Mouse (Mus musculus) gastrocnemius, postnatal 25 days (tissue): ENCODE measurements around the gene Cga. TPM values are rescaled to one million over a fixed set of nuclear protein-coding genes. Genes with fewer than 3 reads are reported as not detected.

ENCODE experiments used
- DNase-seq: peaks from one replicate; pipeline ENCODE4 v3.0.0; 2022
- long read RNA-seq, 2 experiments: library from polyadenylated mRNA; stranded (forward); transcript quantifications; one replicate each; pipeline ENCODE4 v2.0.0; 2021
- total RNA-seq, 2 experiments: library from RNA; stranded (reverse); gene quantifications; 1 replicate in 1 of 2; 2 replicates in 1 of 2; pipeline ENCODE4 v1.2.3; 2021

Cga gene
- not detected for total RNA-seq
- long read RNA-seq, experiment 1, result 0 reads
- long read RNA-seq, experiment 2, result 0 reads

DNA sequence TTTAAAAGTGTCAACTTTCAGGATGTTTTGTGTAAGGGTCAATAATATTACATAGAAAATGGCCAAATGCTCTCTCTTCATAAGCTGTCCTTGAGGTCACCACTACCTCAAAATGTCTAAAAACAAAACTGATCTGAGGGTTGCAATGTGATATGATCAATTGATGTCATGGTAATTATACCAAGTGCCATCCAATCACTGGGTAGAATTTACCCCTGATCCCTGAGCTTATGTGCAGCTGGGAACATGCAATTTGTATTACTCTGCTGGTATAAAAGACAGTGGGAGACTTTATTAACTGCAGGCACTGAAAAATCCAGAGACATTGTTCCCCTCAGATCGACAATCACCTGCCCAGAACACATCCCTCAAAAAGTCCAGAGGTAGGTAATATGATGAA is at the start of gene Cga:
Cga (plus strand) TSS at position 301 of the 400 bp plus-strand sequence.
- no peak for DNase-seq

DNA sequence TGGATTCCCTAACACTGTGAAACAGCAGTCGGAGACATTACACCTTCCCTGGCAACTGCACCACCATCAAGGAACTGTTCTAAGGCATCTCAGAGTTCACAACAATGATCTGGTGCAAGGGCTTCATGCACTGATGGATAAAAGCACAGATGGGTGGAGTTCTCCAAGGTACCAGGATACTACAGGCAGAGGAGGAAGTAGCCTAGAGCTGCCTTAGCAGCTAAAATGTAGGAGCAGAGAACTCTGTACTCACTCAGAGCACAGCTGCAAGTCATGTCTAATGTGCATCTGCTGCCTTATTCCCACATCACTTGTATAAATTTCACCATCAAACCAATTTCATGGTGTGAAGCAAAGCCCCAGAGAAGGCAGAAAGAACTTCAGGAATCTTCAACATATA is 49.7 kb upstream of the Cga start:
- no peak for DNase-seq

DNA sequence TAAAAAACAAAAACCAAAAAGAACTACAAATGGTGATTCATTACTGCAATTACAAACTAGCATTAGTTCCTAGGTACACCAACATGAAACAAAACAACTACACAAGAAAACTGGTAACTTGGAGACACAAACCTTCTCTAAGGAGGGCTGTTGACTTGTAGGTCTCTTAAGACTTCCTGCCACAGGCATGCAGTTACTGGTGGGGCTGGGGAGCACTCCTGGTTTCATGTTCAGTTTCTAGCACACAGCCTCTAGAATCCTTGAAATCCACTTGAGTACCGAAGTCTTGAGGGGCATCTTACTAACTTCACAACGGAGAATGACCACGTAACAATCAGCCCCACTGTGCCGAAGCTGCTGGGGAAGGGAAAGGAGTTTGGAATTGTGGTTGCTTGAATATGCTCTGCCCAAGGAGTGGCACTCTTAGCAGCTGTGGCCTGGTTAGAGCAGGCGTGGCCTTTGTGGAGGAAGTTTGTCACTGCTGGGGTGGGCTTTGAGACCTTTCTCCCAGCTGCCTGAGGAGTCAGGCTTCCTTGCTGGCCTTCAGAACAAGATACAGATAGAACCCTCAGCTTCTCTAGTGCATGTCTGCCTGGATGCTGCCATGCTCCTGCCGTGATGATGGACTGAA is 45.8 kb upstream of the Cga start:
- DNase-seq, result no peak

DNA sequence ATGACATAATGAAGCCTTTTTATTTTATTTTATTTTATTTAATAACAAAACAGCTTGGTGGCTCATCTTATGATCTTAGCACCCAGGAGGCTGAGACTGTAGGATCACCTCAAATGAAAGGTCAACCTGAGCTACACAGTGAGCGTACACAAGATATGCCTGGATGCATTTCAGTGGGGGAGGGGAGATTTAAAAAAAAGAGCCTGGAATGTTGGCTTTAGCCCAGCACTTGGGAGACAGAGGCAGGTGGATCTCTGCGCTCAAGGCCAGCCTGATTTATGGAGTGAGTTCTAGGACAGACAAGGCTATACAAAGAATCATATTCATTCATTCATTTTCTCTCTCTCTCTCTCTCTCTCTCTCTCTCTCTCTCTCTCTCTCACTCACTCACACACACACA is 43.4 kb upstream of the Cga start:
- no peak for DNase-seq

DNA sequence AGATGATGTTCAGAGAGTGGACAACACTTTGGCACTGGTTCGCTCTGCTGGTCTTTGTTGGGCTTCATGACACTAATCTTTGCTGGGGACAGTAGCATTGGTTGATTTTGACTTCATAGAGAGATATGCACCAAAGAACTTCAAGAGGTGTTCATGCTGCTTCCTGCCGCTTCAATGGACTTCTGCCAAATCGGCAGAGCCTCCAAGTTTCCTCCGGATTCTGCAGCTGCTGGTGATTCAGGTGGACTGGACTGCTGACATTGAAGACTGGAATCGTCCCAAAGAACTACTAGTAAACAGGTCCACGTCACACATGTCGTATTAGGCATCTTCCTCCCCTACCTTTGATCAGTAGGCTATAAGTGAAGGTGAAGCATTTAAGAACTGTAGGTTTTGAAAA is 41.5 kb upstream of the Cga start:
- DNase-seq, result no peak

DNA sequence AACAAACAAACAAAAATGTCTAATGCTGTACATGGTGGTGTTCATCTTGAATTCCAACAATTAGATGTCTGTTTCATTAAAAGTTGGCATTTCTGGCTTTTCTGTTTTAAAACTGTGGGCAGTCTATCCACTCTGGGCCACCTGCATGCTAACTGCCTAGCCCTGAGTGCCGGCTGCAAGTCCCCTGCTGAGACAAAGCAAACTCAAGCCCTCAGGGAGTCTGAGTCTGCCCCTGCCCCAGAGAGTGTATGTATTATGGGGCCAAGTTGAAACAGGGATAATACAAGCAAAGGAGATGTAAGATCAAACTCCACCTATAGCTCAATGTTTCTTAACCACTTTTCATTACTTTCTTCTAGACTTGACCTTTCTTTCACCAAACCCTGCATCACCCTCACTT is 37.6 kb upstream of the Cga start:
- no peak for DNase-seq

DNA sequence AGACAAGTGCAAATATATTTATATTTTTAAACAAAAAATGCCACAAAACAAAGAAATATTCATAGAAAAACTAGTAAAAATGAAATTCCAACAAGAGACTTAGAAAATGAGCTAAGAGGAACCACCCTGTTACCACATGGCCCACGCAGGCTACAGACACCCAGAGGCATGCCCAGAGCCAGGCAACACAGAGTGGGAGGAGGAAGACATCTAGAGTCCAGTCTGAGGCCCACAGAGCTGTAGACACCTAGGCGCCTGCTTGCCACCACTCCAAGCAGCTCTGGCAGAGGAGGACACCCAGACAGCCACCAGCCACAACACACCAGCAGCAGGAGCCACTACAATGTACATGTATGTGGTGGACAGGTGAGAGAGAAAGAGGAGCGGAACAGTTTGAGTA is 34.7 kb upstream of the Cga start:
- no peak for DNase-seq

DNA sequence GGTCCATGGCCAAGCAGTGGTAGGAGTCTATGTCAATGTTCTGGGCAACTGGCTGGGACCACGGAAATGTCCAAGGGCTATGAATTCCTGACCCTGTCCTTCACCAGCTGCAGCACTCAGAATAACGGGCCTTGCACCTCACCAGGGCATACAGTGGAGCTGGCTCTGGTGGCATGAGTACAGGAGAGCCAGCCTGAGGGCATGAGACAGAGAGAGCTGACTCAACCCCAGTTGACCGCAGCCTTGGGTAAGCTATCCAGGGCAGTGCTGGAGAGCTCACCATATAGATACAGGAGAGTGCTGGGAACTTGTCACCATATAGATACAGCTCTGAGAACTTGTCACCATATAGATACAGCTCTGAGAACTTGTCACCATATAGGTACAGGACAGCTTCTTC is 34.2 kb upstream of the Cga start:
- DNase-seq, result no peak

DNA sequence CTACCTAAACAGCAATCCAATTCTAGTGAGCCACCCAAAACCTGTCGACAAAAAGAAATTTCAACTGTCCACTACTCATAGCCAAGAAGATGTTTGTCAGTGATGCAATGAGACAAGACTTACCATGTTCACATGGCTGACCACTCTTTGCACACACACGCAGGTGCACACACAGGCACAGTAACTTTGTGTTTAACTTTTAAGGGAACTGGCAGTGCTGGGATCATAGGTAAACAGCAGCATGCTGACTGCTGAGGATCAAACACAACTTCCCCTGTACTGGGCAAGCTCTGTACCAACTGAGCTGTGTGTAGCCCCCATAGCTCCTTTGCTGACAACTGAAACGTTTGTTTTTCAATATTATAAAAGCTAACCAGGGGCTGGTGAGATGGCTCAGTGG is 32.1 kb upstream of the Cga start:
- no peak for DNase-seq

DNA sequence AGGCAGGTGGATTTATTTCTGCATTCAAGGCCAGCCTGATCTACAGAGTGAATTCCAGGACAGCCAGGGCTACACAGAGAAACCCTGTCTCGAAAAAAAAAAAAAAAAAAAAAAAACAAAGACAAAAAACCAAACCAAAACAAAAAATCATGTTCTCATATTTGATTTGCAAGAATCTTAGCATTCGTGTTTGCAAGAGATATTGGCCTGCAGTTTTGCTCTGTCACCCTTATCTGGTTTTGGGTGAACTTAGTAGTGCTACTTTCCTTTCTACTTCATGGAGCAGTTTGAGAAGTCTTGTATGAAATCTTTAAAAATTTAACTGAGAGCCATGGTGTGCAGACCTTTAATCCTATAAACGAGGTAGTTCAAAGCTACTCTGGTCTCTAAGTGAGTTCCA is 23.8 kb upstream of the Cga start:
- DNase-seq, result no peak

DNA sequence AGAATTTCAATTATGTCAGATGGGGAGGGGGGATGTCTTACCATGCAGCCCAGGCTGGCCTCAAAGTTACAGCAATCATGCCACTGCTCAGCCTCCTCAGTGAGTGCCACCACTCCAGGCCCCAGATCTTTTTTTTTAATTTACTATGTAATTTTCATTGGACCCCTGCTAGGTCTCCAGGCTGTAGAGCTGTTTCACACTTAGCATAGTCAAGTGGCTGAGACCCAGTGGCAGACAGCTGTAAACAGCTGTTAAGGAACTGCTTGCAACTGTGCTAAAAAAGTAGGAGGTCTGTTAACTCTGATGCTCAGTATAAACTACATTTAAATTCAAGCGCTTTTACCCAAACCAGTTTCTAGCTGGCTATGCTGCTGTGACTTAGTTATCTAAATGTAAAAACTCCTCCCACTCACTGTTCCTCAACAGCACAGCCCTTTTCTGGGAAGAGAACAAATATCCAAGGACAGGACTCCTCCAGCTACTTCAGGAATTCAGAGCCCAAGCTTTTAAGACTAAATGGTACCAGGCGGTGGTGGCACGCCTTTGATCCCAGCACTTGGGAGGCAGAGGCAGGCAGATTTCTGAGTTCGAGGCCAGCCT is 20.6 kb upstream of the Cga start:
- no peak for DNase-seq

DNA sequence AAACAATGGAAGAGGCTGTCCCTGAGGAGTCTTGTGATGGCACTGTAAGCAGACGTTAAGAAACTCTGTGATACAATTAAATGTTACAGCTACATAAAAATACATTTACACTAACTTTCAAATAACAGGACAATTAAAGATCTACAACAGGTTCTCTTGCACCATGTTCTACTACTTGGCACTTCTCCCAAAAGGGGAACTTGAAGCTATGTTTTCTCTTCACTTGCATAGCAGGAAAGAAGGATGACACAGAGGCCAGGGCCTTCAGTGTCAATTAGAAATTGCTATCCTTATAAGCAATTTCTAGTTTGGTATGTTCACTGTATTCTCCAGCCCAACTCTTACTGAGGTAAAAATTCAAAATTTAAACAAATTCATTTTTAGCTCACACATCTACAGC is 19.3 kb upstream of the Cga start:
- DNase-seq, result no peak

DNA sequence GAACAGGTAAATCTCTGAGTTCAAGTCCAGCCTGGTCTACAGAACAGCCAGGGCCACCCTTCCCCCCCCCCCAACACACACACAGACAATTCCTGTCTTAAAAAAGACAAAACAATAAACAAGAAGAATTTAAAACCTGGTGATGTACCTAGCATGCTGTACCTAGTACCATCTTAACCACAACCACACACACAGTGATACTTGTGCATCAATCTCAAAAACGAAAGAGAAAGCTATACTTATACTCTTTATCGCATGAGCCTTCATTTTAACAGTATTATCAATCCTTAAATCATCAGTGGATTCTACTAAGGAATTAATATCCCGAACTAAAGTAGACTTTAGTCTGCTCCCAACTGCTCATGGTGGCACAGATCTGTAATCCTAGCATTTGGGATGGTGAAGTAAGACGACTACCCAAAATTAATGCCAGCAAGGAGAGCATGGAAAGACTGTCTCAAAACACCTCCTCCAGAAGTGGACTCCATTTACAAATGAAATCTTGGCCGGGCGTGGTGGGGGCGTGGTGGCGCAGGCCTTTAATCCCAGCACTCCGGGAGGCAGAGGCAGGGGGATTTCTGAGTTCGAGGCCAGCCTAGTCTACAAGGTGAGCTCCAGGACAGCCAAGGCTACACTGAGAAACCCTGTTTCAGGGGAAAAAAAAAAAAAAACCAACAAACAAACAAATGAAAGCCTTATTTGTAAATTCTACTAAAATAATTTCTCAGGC is 12.5 kb upstream of the Cga start:
- DNase-seq, result no peak

DNA sequence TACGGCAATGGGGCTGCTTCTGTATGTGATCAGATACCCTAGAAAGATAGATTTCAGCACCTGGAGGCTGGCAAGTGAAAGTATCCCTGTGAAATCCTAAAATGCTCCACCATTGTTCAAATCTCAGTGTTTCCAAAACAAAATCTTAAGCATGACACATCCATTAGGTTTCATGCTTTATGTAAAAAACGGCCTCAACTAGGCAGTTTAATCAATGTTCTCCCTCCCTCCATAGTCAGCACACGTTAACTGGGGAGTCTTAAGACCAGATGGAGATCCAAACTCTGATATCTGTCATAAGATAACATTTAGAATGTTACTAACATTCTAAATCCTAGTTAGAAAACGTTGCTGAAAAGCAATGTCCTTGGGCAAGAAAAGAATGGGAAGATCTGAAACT is 11.7 kb upstream of the Cga start:
- DNase-seq, result no peak

DNA sequence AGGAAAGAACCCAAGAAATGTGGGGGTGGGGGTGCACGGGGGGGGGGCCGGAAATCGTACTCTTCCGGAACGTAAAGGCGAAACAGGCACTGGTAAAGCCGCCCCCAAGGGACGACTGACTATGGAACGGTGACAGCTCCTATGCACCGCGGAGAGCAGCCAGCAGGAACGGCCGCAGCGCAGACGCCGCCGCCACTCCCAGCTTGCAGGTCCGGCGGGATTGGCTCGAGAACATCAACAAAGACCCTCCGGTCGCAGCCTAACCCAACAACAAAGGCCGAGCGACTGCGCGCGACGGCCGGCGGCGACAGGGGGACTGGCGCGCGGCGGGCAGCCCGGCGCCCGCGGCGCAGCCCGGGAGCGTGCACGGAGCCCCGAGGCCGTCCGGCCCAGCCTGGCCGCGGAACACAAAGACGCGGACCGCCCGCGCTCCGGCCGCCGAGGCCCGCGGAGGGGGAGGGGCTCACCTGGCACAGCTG is 11.2 kb upstream of the Cga start:
- peak; percentile 33 for DNase-seq

DNA sequence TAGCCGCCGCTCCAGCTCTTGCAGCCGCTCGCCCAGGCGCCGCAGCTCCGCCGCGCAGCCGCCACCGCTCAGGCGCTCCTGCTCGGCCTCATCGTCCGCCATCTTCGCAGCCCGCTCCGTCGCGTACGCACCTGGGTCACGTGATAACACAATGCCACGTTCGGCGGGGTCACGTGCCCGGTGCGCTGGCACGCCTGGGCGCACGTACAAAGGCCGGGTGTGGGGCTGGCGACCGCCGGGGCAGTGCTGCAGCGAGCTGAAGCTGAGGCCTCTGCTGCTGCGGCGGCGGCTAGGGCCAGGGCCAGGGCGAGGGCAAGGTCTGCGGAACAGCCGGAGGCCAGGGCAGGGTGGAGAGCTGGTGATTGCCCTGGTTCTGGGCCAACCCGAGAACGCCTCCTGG is 10.8 kb upstream of the Cga start, which contains the start of gene Zfp292:
Zfp292 (minus strand) TSS at position 143 of the 400 bp plus-strand sequence.
- DNase-seq, result peak; percentile 89

DNA sequence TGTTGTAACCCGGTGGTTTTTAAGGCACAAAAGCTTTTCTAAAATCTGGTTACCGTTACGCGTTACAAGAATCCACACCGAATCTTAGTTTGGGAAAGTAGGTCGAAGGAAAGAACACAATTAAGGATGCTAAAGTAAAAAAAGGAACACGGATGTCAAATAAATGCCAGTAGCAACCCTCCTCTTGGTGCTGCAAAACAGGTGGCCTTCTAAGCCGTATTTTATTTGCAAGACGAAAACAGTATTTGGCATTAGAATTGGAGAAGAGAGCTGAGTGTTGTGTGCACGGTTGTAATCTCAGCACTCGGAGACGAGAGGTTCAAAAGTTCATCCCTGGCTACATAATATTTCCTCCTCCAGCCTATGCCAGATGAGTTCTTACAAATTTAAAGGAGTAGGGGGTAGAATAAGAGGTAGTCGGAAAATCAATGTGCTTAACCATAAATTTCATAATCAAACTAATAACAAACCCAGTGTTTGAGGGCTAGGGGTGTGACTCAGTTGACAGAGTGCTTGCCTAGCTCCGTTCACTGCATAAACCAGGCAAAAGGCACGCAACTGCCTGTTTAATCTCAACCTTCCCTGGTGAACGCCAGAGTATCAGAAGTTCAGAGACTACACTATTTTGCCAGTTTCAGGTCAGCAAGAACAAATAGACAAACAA is 10.1 kb upstream of the Cga start:
- no peak for DNase-seq

DNA sequence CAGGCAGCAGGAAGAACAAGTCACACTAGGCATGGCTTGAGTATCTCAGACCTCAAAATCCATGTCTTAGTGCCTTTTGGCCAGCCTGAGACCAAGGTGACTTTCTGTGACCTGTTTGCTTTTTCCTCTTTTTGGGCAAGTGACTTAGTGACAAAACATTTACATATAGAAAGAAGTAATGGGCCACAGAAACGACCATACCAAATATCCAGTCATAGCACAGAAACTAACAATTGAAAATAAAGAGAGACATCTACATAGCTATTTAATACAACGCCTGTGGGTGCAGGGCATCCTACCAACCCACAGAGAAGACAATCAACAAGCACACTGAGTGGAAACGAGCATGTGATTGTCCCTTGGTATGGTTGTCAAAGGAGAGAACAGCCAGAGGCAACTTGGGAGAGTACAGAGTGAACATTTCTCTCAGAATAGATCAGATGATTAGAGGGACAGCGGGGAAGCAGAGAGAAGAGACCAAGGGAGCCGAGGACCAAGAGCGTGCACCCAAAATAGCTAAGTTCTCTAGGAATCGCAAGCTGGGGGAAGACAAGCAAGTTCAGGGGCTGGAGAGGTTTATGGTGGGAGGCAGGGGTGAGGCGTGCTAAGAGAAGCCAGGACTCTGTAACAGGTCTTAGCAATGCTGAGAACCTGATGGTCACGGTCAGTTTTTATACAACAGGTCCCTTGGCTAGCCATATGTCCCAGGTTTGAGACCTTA is 7.8 kb upstream of the Cga start:
- DNase-seq, result no peak

DNA sequence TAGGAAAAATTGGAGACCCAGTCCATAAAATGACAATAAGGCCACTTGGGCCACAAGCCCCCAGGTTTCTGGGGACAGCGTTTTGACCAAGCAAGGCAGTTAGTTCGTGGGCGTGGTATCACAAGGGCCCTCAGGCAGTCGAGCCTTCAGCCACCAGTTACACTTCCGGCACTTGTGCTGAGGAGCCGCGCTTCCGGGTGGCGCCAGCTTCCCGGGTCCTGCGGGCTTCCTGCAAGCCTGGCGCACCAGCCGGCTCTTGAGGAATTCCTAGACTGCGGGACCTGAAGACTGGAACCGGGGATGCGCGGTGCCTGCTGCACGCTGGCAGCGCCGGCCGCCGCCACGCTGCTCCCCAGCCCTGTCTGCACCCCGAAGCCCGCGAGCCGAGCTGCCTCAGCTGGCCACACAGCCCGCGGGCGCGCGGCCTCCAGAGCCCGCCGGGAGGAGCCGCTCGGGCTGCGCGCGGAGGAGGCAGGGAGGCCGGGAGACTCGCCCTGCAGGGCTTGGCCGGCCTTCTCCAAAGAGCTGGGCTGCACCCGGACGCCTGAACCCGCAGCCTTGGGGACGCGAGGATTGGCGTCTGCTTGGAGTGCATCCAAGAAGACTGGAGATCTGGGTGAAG is 7.0 kb upstream of the Cga start:
- peak; percentile 76 for DNase-seq

DNA sequence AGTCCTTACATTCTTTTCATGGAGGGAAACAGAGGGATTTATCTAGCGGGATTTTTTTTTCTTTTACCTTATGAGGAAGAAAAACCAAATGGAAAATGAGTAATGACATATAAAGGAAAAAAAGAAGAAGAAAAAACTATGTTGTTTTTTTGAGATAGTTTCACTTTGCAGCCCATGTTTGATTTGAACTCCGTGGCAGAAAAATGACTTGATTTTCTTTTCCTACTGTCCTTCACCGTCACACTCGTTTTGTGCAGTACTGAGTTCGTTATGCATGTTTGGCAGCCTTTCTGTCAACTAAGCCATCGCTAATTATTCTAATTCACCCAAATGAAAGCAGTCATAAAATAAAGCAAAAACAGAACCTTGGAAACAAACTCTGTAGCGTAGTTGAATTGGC is 6.3 kb upstream of the Cga start:
- no peak for DNase-seq

DNA sequence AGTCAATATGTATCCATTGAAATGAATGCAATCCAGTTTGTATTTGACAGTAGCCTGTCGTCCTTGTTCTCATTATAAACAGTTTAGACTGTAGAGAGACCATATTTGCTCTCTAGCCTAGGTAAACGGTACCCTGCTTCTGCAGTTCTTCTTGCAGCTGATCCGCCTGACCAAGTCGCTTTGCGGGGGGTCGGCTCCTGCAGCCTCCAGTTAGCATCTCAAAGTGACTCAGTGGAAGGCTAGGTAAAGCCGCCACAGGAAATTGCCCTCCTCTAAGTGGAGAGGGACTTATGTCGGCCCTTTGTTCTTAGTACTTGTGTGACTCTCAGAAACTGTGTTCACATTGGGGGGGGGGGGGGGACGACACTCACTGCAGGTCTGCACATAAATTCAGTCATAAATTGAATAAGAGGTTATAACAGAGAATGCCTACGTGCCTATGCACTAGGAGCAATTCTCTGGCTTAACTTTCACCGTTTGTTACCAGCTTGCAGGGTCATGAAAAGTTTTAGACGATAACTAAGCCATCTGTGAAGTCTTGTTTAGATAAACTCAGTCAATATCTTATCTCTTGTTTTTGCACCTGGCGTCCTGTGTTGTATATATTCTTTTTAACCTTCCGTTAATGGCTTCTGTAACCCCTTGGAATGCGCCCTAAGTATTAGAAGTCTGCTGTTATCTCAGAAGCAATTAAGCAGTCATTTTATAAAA is 4.3 kb upstream of the Cga start:
- DNase-seq, result no peak
